In genomic region chr17:13007730-13008425, GRCm38 (mm10) we compare ENCODE assay signal across 8 mouse cellular contexts. TPM values are rescaled to one million over a fixed set of nuclear protein-coding genes. Genes with fewer than 3 reads are reported as not detected.
DNase-seq lines count a peak whose midpoint lies in the region; ATAC-seq and TF ChIP-seq lines count a peak whose summit lies in the region.

No protein-coding gene starts in this region.

- peak; percentile 79 for TF ChIP-seq POLR2A in CH12.LX (IDR thresholded peaks at IDR 0.05; ENCODE audit: low read depth, low read length)
- peak; percentile 98 for TF ChIP-seq POLR2A in testis, adult 2 months (IDR thresholded peaks at IDR 0.05; ENCODE audit: control insufficient read depth, low read depth, low read length)

- H3K79me2 ChIP-seq in CH12.LX (replicated peaks; ENCODE audit: control insufficient read depth, extremely low read depth, insufficient read depth, poor library complexity, severe bottlenecking), result no peaks in the 10 kb centered on the region; the same call in 1 of the 2 replicates

- peak; percentile 99 for ATAC-seq in forebrain, embryonic 11.5 days (replicated peaks; ENCODE audit: low FRiP score)
- peak; percentile 98 for ATAC-seq in heart, postnatal 0 days (ENCODE audit: insufficient read depth, low read depth)
- ATAC-seq in liver, embryonic 16.5 days (ENCODE audit: low read depth), result peak; percentile 99
- ATAC-seq in neural tube, embryonic 13.5 days (ENCODE audit: low read depth), result peak; percentile 97

- H3K9me3 ChIP-seq in CH12.LX (replicated peaks; ENCODE audit: low read length), result no peaks in the 10 kb centered on the region
- no peaks in the 10 kb centered on the region for H3K9me3 ChIP-seq in forebrain, embryonic 11.5 days (ENCODE audit: control insufficient read depth, low read length)
- no peaks in the 10 kb centered on the region for H3K9me3 ChIP-seq in heart, postnatal 0 days (replicated peaks; ENCODE audit: control insufficient read depth, low read length)
- H3K9me3 ChIP-seq in liver, embryonic 16.5 days (replicated peaks; ENCODE audit: control insufficient read depth, low read length), result no peaks in the 10 kb centered on the region
- H3K9me3 ChIP-seq in neural tube, embryonic 13.5 days, result no peaks in the 10 kb centered on the region

- no peak for TF ChIP-seq CTCF in CH12.LX (conservative IDR thresholded peaks at IDR 0.05 in 1 of 2, IDR thresholded peaks at IDR 0.05 in 1 of 2; ENCODE audit: low read depth in 2 of 2, low read length in 2 of 2)
- TF ChIP-seq CTCF in heart, postnatal 0 days (IDR thresholded peaks at IDR 0.05; ENCODE audit: low read depth), result no peak
- TF ChIP-seq CTCF in testis, adult 2 months (IDR thresholded peaks at IDR 0.05; ENCODE audit: control insufficient read depth, insufficient read depth, insufficient replicate concordance, low read depth, low read length), result no peak

- H3K9ac ChIP-seq in CH12.LX (ENCODE audit: insufficient read depth, low read depth), result peak overlapping the region; percentile 37
- peak overlapping the region; percentile 67 for H3K9ac ChIP-seq in forebrain, embryonic 11.5 days (ENCODE audit: low read length)
- H3K9ac ChIP-seq in heart, postnatal 0 days (replicated peaks; ENCODE audit: low read depth, low read length), result peak overlapping the region; percentile 83
- H3K9ac ChIP-seq in liver, embryonic 16.5 days (ENCODE audit: low read depth, low read length), result peak overlapping the region; percentile 86
- H3K9ac ChIP-seq in neural tube, embryonic 13.5 days, result peak overlapping the region; percentile 86

- peak overlapping the region; percentile 14 for H3K27ac ChIP-seq in CH12.LX (ENCODE audit: insufficient read depth, low read depth)
- peak overlapping the region; percentile 62 for H3K27ac ChIP-seq in forebrain, embryonic 11.5 days (ENCODE audit: low read depth, low read length)
- H3K27ac ChIP-seq in heart, postnatal 0 days (ENCODE audit: low read depth), result peak overlapping the region; percentile 97
- peak overlapping the region; percentile 94 for H3K27ac ChIP-seq in liver, embryonic 16.5 days (ENCODE audit: low read length)
- H3K27ac ChIP-seq in neural tube, embryonic 13.5 days (replicated peaks), result peak overlapping the region; percentile 91
- H3K27ac ChIP-seq in testis, adult 2 months (ENCODE audit: control insufficient read depth, insufficient read depth, low read depth, low read length), result peak overlapping the region; percentile 79

- peak overlapping the region; percentile 74 for H3K4me2 ChIP-seq in CH12.LX (ENCODE audit: insufficient read depth, low read depth, poor library complexity, severe bottlenecking)
- peak overlapping the region; percentile 73 for H3K4me2 ChIP-seq in forebrain, embryonic 11.5 days (ENCODE audit: low read depth, low read length, severe bottlenecking)
- H3K4me2 ChIP-seq in heart, postnatal 0 days (ENCODE audit: low read depth, low read length), result peak overlapping the region; percentile 91
- H3K4me2 ChIP-seq in liver, embryonic 16.5 days (ENCODE audit: low read depth, low read length), result peak overlapping the region; percentile 93
- H3K4me2 ChIP-seq in neural tube, embryonic 13.5 days, result peak overlapping the region; percentile 89

- DNase-seq in CH12.LX (ENCODE audit: extremely low read depth), result peak; percentile 91
- DNase-seq in c-Kit-positive CD71-positive TER-119-negative erythroid progenitor cells, embryonic 14.5 days (ENCODE audit: low read depth), result peak; percentile 89
- DNase-seq in forebrain, embryonic 11.5 days (ENCODE audit: low spot score), result peak; percentile 99
- DNase-seq in heart, postnatal 0 days (ENCODE audit: low spot score), result peak; percentile 98
- DNase-seq in kidney, postnatal 4 days, result peak; percentile 100

- no peak for TF ChIP-seq EP300 in CH12.LX (IDR thresholded peaks at IDR 0.05; ENCODE audit: low read length)
- peak; percentile 82; the same call in 1 of the 2 replicates for TF ChIP-seq EP300 in heart, postnatal 0 days (IDR thresholded peaks at IDR 0.05; ENCODE audit: low read depth)

- peaks cover 3 to 17% of the 10 kb centered on the region in 2 experiments for H3K36me3 ChIP-seq in CH12.LX (replicated peaks in 1 of 2; ENCODE audit: control insufficient read depth in 1 of 2, insufficient read depth in 1 of 2, low read length in 1 of 2)
- no peaks in the 10 kb centered on the region; the same call in 1 of the 2 replicates for H3K36me3 ChIP-seq in forebrain, embryonic 11.5 days (ENCODE audit: control insufficient read depth, insufficient read depth, low read length)
- peaks cover 26% of the 10 kb centered on the region for H3K36me3 ChIP-seq in heart, postnatal 0 days (replicated peaks; ENCODE audit: control insufficient read depth, insufficient read depth, low read length)
- H3K36me3 ChIP-seq in liver, embryonic 16.5 days (ENCODE audit: control insufficient read depth, insufficient read depth), result peaks cover 5% of the 10 kb centered on the region
- peaks cover 25% of the 10 kb centered on the region for H3K36me3 ChIP-seq in neural tube, embryonic 13.5 days
- no peaks in the 10 kb centered on the region for H3K36me3 ChIP-seq in testis, adult 2 months (ENCODE audit: control insufficient read depth, insufficient read depth, low read length)

- dilution Hi-C loops in CH12.LX (cut with MboI; ENCODE audit: extremely low pct_ligation_motif_present, extremely low pct_unique_long_range_greater_than_20kb, low sequenced_read_pairs), result no loop called here

- peak overlapping the region; percentile 76 to 95 (median 93) for H3K4me3 ChIP-seq in CH12.LX (replicated peaks in 1 of 3; ENCODE audit: low read depth in 2 of 3, low read length in 2 of 3, poor library complexity in 1 of 3)
- H3K4me3 ChIP-seq in forebrain, embryonic 11.5 days (ENCODE audit: low read depth, low read length), result peak overlapping the region; percentile 77
- H3K4me3 ChIP-seq in heart, postnatal 0 days (ENCODE audit: low read depth, low read length), result peak overlapping the region; percentile 81
- H3K4me3 ChIP-seq in liver, embryonic 16.5 days (ENCODE audit: low read depth, low read length), result peak overlapping the region; percentile 87
- H3K4me3 ChIP-seq in neural tube, embryonic 13.5 days, result peak overlapping the region; percentile 90
- peak overlapping the region; percentile 88 for H3K4me3 ChIP-seq in testis, adult 2 months (ENCODE audit: control insufficient read depth, low read depth, low read length)

- peaks cover 0 to 10% of the 10 kb centered on the region in 2 experiments; a peak in 2 of 4 replicates for H3K4me1 ChIP-seq in CH12.LX (ENCODE audit: control insufficient read depth in 1 of 2, insufficient read depth in 2 of 2)
- peaks cover 5% of the 10 kb centered on the region; the same call in 1 of the 2 replicates for H3K4me1 ChIP-seq in forebrain, embryonic 11.5 days (replicated peaks; ENCODE audit: control insufficient read depth, insufficient read depth, low read length)
- peaks cover 5% of the 10 kb centered on the region; the same call in 1 of the 2 replicates for H3K4me1 ChIP-seq in heart, postnatal 0 days (ENCODE audit: control insufficient read depth, insufficient read depth)
- H3K4me1 ChIP-seq in liver, embryonic 16.5 days (ENCODE audit: control insufficient read depth, low read depth, low read length), result peaks cover 21% of the 10 kb centered on the region
- peaks cover 20% of the 10 kb centered on the region for H3K4me1 ChIP-seq in neural tube, embryonic 13.5 days (replicated peaks)
- peaks cover 8% of the 10 kb centered on the region for H3K4me1 ChIP-seq in testis, adult 2 months (ENCODE audit: control insufficient read depth, insufficient read depth, low read length)

- WGBS in forebrain, embryonic 11.5 days, result under 1% methylated on average over 75 of the region's 76 CpGs
- WGBS in heart, postnatal 0 days, result under 1% methylated on average over 71 of the region's 76 CpGs
- WGBS in liver, embryonic 16.5 days (ENCODE audit: insufficient replicate concordance), result 0% methylated on average over 76 of the region's 76 CpGs
- WGBS in neural tube, embryonic 13.5 days, result under 1% methylated on average over 76 of the region's 76 CpGs

- in situ Hi-C loops in CH12.LX (cut with MboI; ENCODE audit: low pct_ligation_motif_present, low pct_unique_long_range_greater_than_20kb, low sequenced_read_pairs), result loop anchor here (10.0 kb wide), 1 partner anchor 123 kb away; no protein-coding TSS in a partner anchor

- no peak for TF ChIP-seq RAD21 in CH12.LX (IDR thresholded peaks at IDR 0.05; ENCODE audit: low read depth, low read length)

- no peaks in the 10 kb centered on the region for H3K27me3 ChIP-seq in CH12.LX (replicated peaks)
- H3K27me3 ChIP-seq in forebrain, embryonic 11.5 days (ENCODE audit: control insufficient read depth, insufficient read depth, low read length), result no peaks in the 10 kb centered on the region
- H3K27me3 ChIP-seq in heart, postnatal 0 days (ENCODE audit: control insufficient read depth, insufficient read depth, low read length), result no peaks in the 10 kb centered on the region
- H3K27me3 ChIP-seq in liver, embryonic 16.5 days (ENCODE audit: control insufficient read depth, insufficient read depth, low read depth, low read length), result no peaks in the 10 kb centered on the region
- H3K27me3 ChIP-seq in neural tube, embryonic 13.5 days, result no peaks in the 10 kb centered on the region
- H3K27me3 ChIP-seq in testis, adult 2 months (ENCODE audit: control insufficient read depth, insufficient read depth, low read length), result no peaks in the 10 kb centered on the region

RNA-seq across cellular contexts. Expression of gene Sod2, which starts 1.2 kb away (rescaled TPM):
- 72.1 and 75.6 TPM in 2 replicates for total RNA-seq in CH12.LX (2012; rRNA removed)
- 101 and 103 TPM in 2 replicates for total RNA-seq in CH12.LX (2014; rRNA removed)
- 81.3 and 89.2 TPM in 2 replicates for polyA plus RNA-seq in CH12.LX (2012; ENCODE audit: insufficient read length, low read depth)
- 107 and 115 TPM in 2 replicates for polyA plus RNA-seq in forebrain, embryonic 11.5 days (2014; fragmentation: Nextera tagmentation; extraction: Ambion mirVana)
- total RNA-seq in heart, postnatal 0 days (2014; rRNA removed; ENCODE audit: low replicate concordance), result 925 and 977 TPM in 2 replicates
- 951 and 954 TPM in 2 replicates for polyA plus RNA-seq in heart, postnatal 0 days (2015; fragmentation: Nextera tagmentation; extraction: Ambion mirVana)
- polyA plus RNA-seq in liver, embryonic 16.5 days (2015; fragmentation: Nextera tagmentation; extraction: Ambion mirVana), result 108 and 116 TPM in 2 replicates
- polyA plus RNA-seq in neural tube, embryonic 13.5 days (2015; fragmentation: Nextera tagmentation; extraction: Ambion mirVana), result 116 and 132 TPM in 2 replicates
- 211 and 262 TPM in 2 replicates for polyA plus RNA-seq in testis, adult 2 months (2012; rRNA removed)

RNA-seq across cellular contexts. Expression of gene Wtap, which starts 13.9 kb away (rescaled TPM):
- total RNA-seq in CH12.LX (2012; rRNA removed) (54.1 and 70.0 TPM in 2 replicates), CH12.LX (2014; rRNA removed) (129 and 136 TPM in 2 replicates)
- polyA plus RNA-seq in CH12.LX (2012; ENCODE audit: insufficient read length, low read depth), result 88.9 and 119 TPM in 2 replicates
- 140 and 141 TPM in 2 replicates for polyA plus RNA-seq in forebrain, embryonic 11.5 days (2014; fragmentation: Nextera tagmentation; extraction: Ambion mirVana)
- 39.6 and 41.4 TPM in 2 replicates for total RNA-seq in heart, postnatal 0 days (2014; rRNA removed; ENCODE audit: low replicate concordance)
- 71.1 and 72.2 TPM in 2 replicates for polyA plus RNA-seq in heart, postnatal 0 days (2015; fragmentation: Nextera tagmentation; extraction: Ambion mirVana)
- 42.0 and 42.4 TPM in 2 replicates for polyA plus RNA-seq in liver, embryonic 16.5 days (2015; fragmentation: Nextera tagmentation; extraction: Ambion mirVana)
- polyA plus RNA-seq in neural tube, embryonic 13.5 days (2015; fragmentation: Nextera tagmentation; extraction: Ambion mirVana), result 136 and 148 TPM in 2 replicates
- 6.1 and 7.6 TPM in 2 replicates for polyA plus RNA-seq in testis, adult 2 months (2012; rRNA removed)

RNA-seq across cellular contexts. Expression of gene Gpr31b, which starts 44.2 kb away (rescaled TPM):
- 5.6 and 6.1 TPM in 2 replicates for total RNA-seq in CH12.LX (2012; rRNA removed)
- 3.2 and 3.3 TPM in 2 replicates for total RNA-seq in CH12.LX (2014; rRNA removed)
- 7.8 and 8.0 TPM in 2 replicates for polyA plus RNA-seq in CH12.LX (2012; ENCODE audit: insufficient read length, low read depth)
- 0.23 TPM in 1 of 2 replicates, not detected in the other for polyA plus RNA-seq in forebrain, embryonic 11.5 days (2014; fragmentation: Nextera tagmentation; extraction: Ambion mirVana)
- not detected in 2 replicates for total RNA-seq in heart, postnatal 0 days (2014; rRNA removed; ENCODE audit: low replicate concordance)
- polyA plus RNA-seq in heart, postnatal 0 days (2015; fragmentation: Nextera tagmentation; extraction: Ambion mirVana), result not detected in 2 replicates
- not detected in 2 replicates for polyA plus RNA-seq in liver, embryonic 16.5 days (2015; fragmentation: Nextera tagmentation; extraction: Ambion mirVana)
- polyA plus RNA-seq in neural tube, embryonic 13.5 days (2015; fragmentation: Nextera tagmentation; extraction: Ambion mirVana), result not detected in 2 replicates
- 0.14 and 0.28 TPM in 2 replicates for polyA plus RNA-seq in testis, adult 2 months (2012; rRNA removed)

RNA-seq across cellular contexts. Expression of gene Acat2, which starts 47.3 kb away (rescaled TPM):
- total RNA-seq in CH12.LX (2012; rRNA removed) (58.6 and 67.1 TPM in 2 replicates), CH12.LX (2014; rRNA removed) (115 and 128 TPM in 2 replicates)
- 48.6 and 48.8 TPM in 2 replicates for polyA plus RNA-seq in CH12.LX (2012; ENCODE audit: insufficient read length, low read depth)
- 324 and 345 TPM in 2 replicates for polyA plus RNA-seq in forebrain, embryonic 11.5 days (2014; fragmentation: Nextera tagmentation; extraction: Ambion mirVana)
- total RNA-seq in heart, postnatal 0 days (2014; rRNA removed; ENCODE audit: low replicate concordance), result 14.3 and 16.1 TPM in 2 replicates
- polyA plus RNA-seq in heart, postnatal 0 days (2015; fragmentation: Nextera tagmentation; extraction: Ambion mirVana), result 13.3 and 14.8 TPM in 2 replicates
- 97.5 and 101 TPM in 2 replicates for polyA plus RNA-seq in liver, embryonic 16.5 days (2015; fragmentation: Nextera tagmentation; extraction: Ambion mirVana)
- 306 and 330 TPM in 2 replicates for polyA plus RNA-seq in neural tube, embryonic 13.5 days (2015; fragmentation: Nextera tagmentation; extraction: Ambion mirVana)
- polyA plus RNA-seq in testis, adult 2 months (2012; rRNA removed), result 8.0 and 10.3 TPM in 2 replicates

RNA-seq across cellular contexts. Expression of gene Tcp10b, which starts 53.0 kb away (rescaled TPM):
- total RNA-seq in CH12.LX (2012; rRNA removed) (0.13 TPM in 1 of 2 replicates, not detected in the other), CH12.LX (2014; rRNA removed) (not detected in 2 replicates)
- polyA plus RNA-seq in CH12.LX (2012; ENCODE audit: insufficient read length, low read depth), result not detected in 2 replicates
- 0.16 TPM in 1 of 2 replicates, not detected in the other for polyA plus RNA-seq in forebrain, embryonic 11.5 days (2014; fragmentation: Nextera tagmentation; extraction: Ambion mirVana)
- 0.04 TPM in 1 of 2 replicates, not detected in the other for total RNA-seq in heart, postnatal 0 days (2014; rRNA removed; ENCODE audit: low replicate concordance)
- 0.25 TPM in 1 of 2 replicates, not detected in the other for polyA plus RNA-seq in heart, postnatal 0 days (2015; fragmentation: Nextera tagmentation; extraction: Ambion mirVana)
- not detected in 2 replicates for polyA plus RNA-seq in liver, embryonic 16.5 days (2015; fragmentation: Nextera tagmentation; extraction: Ambion mirVana)
- polyA plus RNA-seq in neural tube, embryonic 13.5 days (2015; fragmentation: Nextera tagmentation; extraction: Ambion mirVana), result 0.33 TPM in 1 of 2 replicates, not detected in the other
- polyA plus RNA-seq in testis, adult 2 months (2012; rRNA removed), result 169 and 196 TPM in 2 replicates

Comparison
In these comparisons a context has a peak if more than half of its experiments do, and no peak if none do; other contexts are left out.
1. Peak in every context shown above with its lines: DNase-seq, ATAC-seq, H3K4me3 ChIP-seq and H3K27ac ChIP-seq.
2. H3K27ac ChIP-seq: peak in every context shown above with its lines; median percentile 97 in heart, postnatal 0 days; 94 in liver, embryonic 16.5 days; 91 in neural tube, embryonic 13.5 days; 79 in testis, adult 2 months; 62 in forebrain, embryonic 11.5 days; 14 in CH12.LX.